Mouse (Mus musculus) brain, embryonic 14.5 days (tissue): Measurements from ENCODE around the gene 1500009L16Rik. TPM values are rescaled to one million over a fixed set of nuclear protein-coding genes. Genes with fewer than 3 reads are reported as not detected.

ENCODE experiments used
- DNase-seq: peaks from one replicate; pipeline ENCODE4 v3.0.0-alpha.2; 2011; ENCODE audit warnings: low read depth
- CTCF ChIP-seq: fragments of 200-500 bp; IDR thresholded peaks from 2 replicates; pipeline ENCODE4 v1.5.1; 2012; ENCODE audit warnings: inconsistent platforms, mild to moderate bottlenecking, moderate library complexity, borderline replicate concordance; ENCODE audit not compliant: insufficient read depth, insufficient read length; ENCODE audit errors: extremely low read depth
- POLR2A ChIP-seq: fragments of 200-500 bp; IDR thresholded peaks from 2 replicates; pipeline ENCODE4 v1.6.1; 2012; ENCODE audit warnings: mild to moderate bottlenecking, inconsistent platforms, borderline replicate concordance; ENCODE audit not compliant: poor library complexity, insufficient read depth, insufficient read length, severe bottlenecking; ENCODE audit errors: extremely low read depth
- polyA plus RNA-seq: library from polyadenylated mRNA; depleted of rRNA; stranded (reverse); fragments of >200 nt; gene quantifications from 2 replicates; pipeline ENCODE4 v1.2.3, GENCODE M21; 2012; rRNA removed

Gene 1500009L16Rik
- 32.4 and 32.6 TPM in 2 replicates for polyA plus RNA-seq

DNA sequence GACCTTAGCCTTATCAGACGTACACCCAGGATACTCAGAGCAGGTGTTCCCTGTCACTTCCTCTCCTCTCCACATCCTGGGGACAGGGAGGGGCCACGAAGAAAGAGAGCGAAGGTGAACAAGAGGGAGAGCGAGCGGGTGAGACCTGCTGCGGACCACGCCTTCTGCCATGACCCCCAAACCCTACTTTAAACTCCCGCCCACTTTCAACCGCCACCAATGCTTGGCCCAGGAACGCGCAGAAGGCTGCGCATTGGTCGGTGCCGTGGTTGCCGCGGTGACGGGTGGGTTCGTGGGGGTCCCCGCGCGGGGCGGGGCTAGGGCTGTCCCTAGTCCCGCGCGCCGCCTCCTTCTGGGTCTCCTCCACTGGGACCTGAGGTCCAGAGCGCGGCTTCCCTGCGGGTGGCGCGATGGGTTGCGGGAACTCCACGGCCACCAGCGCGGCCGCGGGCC lies at the start of gene 1500009L16Rik:
Gene 1500009L16Rik (plus strand): TSS at position 287 of the 453 bp plus-strand sequence.
- DNase-seq, result peak; percentile 94
- TF ChIP-seq POLR2A (no peak), CTCF (no peak)

DNA sequence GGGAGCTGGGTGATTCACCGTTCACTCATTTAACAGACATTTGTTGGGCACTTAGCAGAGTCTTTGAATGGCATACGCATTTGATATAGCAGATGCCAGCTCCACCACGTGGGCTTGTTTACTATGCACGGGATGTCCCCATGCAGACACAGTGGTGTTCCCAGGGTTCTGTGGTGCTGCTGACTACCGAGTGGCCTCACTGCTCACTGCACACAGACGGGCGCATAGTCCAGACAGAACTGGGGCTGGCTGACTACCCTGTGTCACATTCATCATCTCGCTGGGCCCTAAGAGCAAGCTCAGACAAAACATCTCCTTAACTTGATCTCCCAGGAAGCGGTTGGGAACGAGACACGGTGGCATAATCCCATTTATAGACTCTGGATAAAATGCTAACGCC lies 41.3 kb upstream of the 1500009L16Rik start:
- peak; percentile 38 for DNase-seq

DNA sequence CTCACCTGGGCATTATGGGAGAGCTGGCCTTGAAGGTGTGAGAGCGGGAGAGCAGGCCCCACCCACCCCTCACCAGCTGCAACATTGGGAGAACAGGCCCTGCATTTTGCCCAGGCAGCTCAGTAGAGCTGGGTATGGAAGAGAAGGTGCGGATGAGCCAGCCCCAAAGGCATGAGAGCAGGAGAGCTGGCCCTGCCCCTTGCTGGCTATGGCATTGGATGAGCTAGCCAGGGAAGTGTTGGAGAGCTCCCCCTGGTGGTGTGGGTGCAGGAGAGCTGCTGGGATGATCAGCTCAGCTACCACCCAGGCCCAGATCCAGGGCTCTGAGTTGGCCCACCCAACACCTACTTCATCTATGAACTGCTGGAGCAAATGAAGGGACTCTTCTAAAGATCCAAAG lies 34.5 kb upstream of the 1500009L16Rik start:
- DNase-seq, result no peak
- TF ChIP-seq POLR2A (no peak), CTCF (no peak)

More for the DNA sequence above, 41.3 kb upstream of the 1500009L16Rik start:
- no peak for TF ChIP-seq POLR2A
- no peak for TF ChIP-seq CTCF

DNA sequence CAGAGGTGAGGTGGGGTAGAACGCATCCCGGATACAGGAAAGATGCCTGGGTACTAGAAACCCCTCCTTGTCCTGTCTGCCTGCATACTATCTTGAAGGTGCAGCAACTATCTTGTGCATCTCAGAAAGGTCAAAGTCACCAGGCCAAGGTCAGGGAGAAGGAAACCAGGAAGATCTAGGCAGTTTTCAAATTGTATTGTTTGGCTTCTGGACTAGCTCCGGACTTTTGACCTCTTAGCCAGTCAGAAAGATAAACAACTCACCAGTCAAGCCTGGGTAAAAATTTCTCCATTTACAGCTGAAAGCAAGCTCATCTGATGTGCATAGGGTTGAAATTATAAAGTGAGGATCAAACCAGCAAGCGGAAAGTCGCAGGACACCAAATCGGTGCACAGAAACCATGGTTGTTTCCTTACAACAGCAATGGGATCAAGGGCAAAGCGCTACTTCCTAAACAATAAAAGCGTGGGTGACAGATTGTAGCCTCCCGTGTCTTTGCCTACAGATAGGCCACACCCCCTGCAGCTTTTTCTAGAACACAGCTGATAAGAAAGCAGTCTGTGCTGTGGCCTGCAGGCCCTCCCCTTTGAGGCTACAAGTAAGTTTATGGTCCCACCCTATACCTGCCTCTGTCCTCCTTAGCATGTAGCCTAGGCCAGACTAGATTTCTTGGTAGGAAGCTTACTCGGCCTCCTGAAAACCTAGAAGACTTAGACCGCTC lies 30.3 kb upstream of the 1500009L16Rik start:
- no peak for TF ChIP-seq CTCF
- no peak for TF ChIP-seq POLR2A
- DNase-seq, result no peak

DNA sequence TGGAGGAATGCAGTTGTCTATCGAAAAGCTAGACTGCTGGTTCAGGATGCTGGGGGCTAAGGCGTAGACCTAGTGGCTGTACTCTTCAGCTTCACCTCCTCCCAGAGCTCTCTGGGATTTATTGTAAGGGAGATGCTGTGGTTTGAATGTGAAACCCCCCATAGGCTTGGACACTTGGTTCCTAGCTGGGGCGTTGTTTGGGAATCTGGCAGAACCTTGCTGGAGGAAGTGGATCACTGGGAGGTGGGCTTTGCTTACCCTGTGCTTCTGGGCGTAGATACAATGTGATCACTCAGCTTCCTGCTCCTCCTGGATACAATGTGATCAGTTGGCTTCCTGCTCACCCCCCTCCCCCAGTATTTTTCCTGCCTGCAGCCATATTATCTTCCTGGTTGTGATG lies 26.4 kb upstream of the 1500009L16Rik start:
- no peak for DNase-seq
- no peak for TF ChIP-seq POLR2A
- TF ChIP-seq CTCF, result no peak

DNA sequence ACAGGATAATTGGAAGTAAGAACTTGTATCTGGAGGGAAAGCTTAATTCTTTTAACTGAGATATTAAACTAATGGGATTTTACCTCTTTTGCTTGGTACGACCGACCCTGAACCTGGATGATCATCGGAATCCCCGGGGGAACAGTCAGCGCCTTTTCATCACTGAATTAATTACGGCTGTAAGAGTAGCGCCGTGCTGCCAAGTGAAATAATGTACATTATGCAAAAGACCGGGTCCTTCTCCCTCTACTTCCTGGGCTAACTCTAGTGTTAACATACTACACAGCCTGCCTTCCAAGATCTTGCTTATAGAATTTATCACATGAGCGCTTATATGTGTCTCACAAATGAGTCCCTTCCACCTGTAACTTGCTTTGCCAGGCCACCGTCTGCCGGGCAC lies 16.0 kb upstream of the 1500009L16Rik start:
- TF ChIP-seq POLR2A (no peak), CTCF (no peak)
- DNase-seq, result peak; percentile 37

DNA sequence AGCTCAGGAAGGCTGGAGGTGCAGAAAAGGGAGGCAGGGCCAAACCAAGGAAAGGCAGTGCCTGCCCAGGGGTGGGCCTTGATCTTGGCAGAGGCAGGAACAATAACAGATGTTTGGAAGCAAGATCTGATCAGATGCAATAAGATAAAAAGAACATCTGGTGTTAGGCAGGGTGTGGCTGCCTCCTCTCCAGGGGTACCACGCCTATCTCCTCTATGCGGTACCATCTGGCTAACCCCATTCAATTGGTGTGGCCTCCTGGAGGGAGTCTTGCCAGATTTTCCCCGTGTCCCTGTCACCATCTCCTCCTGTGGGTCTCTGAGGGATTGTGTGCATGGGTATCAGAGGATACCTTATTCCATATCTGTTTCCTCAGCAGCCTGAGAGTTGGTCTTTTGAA lies 12.7 kb upstream of the 1500009L16Rik start:
- DNase-seq, result no peak
- TF ChIP-seq POLR2A (no peak), CTCF (no peak)

DNA sequence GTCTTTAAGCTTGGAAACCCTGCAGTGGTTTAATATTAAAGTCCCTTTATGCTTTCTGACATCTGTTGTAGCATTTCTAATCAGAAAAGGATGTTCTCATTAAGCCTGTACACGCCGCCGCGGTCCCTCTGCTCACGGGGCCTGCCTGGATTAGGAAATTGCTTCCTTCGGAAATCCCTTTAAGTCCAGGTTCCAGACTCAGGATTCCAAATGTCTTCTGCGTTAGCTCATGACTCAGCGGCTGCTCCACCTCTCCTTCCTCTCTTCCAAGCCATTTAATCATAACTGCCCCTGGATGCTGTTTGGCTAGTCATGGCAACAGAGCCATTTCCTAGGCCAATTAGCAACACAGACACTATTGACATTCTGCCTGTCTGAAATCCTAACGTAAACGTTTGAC lies 10.9 kb upstream of the 1500009L16Rik start:
- peak; percentile 45 for DNase-seq
- TF ChIP-seq CTCF (no peak), POLR2A (no peak)

DNA sequence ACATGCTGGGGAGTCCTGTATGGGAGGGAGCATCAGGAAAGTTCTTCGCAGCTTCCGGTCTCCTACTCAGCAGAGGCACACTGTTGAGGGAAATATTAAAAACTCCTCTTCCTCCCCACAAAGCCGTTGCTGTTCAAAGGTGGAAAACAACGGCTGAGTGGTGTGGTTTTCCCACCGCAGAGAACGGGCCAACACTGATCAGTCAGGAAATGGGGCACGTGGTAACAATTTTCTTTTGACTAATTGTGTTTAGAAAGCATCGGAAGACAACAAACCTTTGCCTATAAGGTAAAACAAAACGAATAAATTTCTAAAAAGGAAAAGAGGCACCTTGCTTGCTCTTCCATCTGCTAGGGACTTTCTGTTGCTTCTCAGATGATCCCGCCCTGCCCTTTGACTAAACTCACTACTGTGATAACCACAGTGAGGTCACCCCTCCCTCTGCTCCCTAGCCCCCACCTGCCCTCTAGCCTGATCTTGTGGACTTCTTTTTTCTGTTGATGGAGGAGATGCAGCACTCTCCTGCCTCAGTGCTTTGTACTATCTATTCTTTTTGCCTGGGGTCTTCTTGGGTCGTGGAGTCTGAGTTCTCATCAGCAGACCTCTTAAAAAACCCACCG lies 3.7 kb upstream of the 1500009L16Rik start:
- no peak for DNase-seq
- no peak for TF ChIP-seq CTCF
- no peak for TF ChIP-seq POLR2A

DNA sequence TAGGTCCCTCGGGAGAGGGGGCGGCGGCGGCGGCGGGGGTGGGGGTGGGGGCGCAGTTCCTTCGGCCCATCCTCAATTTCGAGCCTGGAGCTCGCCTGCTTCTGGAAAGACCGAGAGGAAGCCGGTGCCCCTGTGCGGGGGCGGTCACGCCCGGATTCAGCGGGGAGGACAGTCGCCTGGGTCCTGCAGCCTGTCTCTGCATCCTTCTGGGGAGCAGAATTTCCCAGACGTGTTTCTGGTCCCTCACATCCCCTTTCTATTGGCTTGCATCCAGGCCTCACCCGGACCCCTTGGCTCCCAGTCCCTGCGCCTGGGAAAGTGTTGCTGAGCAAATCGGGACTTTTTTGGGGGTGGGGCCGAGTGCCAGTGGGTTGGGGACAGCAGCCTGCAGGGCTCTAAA lies 390 bp downstream of the 1500009L16Rik start:
- DNase-seq, result peak; percentile 64
- TF ChIP-seq CTCF, result no peak
- no peak for TF ChIP-seq POLR2A

DNA sequence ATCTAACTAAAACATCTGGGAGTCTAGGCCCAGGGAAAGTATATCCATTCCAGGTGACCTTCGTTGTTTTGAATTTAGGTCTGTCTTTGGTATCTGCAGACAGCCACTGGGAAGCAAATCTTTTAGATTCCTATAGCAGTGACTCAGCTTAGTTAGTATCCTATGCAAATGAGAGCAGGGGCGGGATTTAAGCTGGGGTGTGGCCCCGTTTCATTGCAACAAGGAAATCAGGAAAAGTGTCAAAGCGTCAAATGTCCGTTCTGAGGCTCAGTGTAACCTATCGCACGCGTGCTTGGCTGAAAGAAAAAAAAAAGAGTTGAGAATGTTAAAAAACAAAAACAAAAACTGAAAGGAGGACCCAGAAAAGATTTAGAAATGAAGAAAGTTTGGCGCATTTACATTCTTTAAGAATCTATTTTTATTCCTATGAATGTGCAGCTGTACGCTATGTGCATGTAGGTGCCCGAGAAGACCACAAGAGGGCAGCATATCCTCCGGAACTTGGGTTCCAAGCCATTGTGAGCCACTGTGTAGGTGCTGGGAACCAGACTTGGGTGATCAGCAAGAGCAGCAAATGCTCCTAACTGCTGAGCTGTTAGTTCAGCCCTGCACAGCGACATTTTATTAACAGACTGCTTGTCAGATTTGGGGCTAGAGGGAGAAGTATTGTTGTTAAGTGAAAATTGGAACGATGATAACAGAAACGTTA lies 1.8 kb downstream of the 1500009L16Rik start:
- DNase-seq, result no peak
- TF ChIP-seq CTCF (peak; percentile 52; the same call in 1 of the 2 replicates), POLR2A (no peak)

DNA sequence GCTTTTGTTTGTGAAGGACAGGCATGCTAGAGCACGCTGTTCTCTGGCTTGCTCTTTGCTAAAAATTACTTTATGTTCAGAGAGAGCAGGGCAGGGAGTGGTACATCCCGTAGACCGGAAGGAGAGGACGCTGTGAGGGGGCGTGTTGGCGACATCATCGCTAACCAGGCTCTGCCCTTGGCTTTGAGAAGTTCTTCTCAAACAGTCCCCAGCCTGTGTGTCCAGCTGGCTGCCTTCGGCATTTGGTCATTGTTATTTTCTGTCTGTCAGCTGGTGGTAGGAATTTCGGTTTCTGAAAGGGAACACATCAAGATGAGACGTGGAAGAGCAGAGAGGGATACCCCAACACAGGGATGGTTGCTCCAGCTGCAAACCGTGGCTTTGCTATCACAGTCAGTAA lies 3.5 kb downstream of the 1500009L16Rik start:
- TF ChIP-seq POLR2A (no peak), CTCF (no peak)
- peak; percentile 4 for DNase-seq

DNA sequence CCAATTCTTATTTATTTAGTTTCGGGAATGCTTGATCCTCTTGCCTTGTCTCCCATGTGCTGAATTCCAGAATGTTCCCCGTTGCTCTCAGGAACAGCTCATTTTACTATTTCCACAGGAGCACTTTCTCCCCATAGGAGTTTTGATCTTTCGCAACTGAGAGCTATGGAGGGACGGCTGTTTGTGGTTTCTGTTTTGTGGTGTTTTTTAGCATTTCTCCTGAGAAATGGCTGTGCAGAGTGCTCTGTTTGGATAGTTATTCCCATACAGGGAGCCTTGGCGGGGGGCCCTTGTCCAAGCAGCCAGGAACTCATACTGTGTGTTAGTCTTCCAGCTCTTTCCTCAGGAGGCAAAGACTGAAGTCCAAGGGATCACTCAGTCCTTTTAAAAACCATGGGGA lies 5.2 kb downstream of the 1500009L16Rik start:
- DNase-seq, result no peak
- TF ChIP-seq POLR2A (no peak), CTCF (no peak)
